Mouse (Mus musculus): ENCODE results near the gene D630045J12Rik. TPM values are rescaled to one million over a fixed set of nuclear protein-coding genes. Genes with fewer than 3 reads are reported as not detected.

D630045J12Rik gene
- polyA plus RNA-seq, 1 experiment from 2014 or later = 13.4 TPM

DNA sequence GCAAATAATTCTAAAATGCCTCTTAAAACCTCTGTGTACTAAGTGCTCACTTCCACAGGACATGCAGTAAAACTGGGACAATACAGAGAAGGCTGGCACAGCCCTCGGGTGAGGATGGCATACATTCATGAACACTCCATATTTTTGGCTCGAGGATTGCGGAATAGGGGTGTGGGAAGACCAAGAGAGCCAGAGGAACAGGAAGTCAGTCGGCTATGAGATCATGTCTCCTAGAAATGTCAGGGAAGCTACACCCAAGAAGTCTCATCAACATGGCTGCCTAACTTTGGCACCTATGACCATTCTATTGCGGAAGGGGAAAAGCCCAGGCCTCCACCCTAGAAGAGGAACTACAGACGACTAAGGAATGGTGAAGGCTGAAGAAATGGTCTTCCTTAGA, 135.5 kb downstream of the D630045J12Rik start:
- H3K27me3 ChIP-seq (ENCODE audit: control insufficient read depth, insufficient read depth, low read length) = no peaks in the 10 kb centered on the region
- no peak overlapping the region for H3K27ac ChIP-seq (ENCODE audit: low read depth, low read length)
- no peaks in the 10 kb centered on the region for H3K9me3 ChIP-seq (ENCODE audit: control insufficient read depth, low read length)
- no peaks in the 10 kb centered on the region for H3K36me3 ChIP-seq (ENCODE audit: control insufficient read depth, insufficient read depth, low read length)
- H3K9ac ChIP-seq (ENCODE audit: low read length) = no peak overlapping the region
- H3K4me3 ChIP-seq (ENCODE audit: low read depth, low read length) = no peak overlapping the region
- whole genome bisulfite sequencing = 92% methylated on average over 6 of the region's 6 CpGs
- no peak for DNase-seq (ENCODE audit: low spot score)
- ATAC-seq (replicated peaks; ENCODE audit: low FRiP score) = no peak
- H3K4me2 ChIP-seq (ENCODE audit: low read depth, low read length, severe bottlenecking) = no peak overlapping the region
- H3K4me1 ChIP-seq (replicated peaks; ENCODE audit: control insufficient read depth, insufficient read depth, low read length) = no peaks in the 10 kb centered on the region

DNA sequence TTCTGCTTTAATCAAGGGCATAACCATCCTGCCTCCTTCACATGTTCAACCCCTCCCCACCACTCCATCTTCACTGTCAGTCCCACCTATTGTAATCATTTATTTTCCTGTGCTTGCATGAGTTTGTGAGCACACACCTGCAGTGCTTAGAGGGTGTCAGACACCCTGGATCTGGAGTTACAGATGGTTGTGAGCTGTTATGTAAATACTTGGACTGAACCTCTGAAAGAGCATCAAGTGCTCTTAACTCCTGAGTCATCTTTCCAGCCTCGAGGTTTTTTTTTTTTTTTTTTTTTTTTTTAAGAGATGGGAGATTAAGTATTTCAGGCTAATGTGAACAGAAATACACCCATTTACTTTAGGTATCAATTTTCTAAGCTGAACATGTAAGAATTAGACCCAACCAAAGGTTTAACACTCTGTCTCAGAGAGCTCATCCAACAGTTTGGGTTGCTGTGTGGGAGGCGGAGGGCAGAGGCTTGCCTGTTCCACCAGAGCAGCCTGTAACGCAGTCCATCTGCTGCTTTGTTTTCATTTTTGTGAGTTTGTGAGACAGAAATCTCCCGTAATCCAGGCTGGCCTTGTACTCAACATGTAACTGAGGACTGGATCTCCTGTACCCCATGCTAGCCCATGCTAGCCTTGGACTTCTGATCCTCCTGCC, 137.6 kb downstream of the D630045J12Rik start:
- no peak overlapping the region for H3K27ac ChIP-seq (ENCODE audit: low read depth, low read length)
- H3K36me3 ChIP-seq (ENCODE audit: control insufficient read depth, insufficient read depth, low read length) = no peaks in the 10 kb centered on the region
- no peak overlapping the region for H3K4me2 ChIP-seq (ENCODE audit: low read depth, low read length, severe bottlenecking)
- no peaks in the 10 kb centered on the region for H3K4me1 ChIP-seq (replicated peaks; ENCODE audit: control insufficient read depth, insufficient read depth, low read length)
- H3K27me3 ChIP-seq (ENCODE audit: control insufficient read depth, insufficient read depth, low read length) = no peaks in the 10 kb centered on the region
- H3K4me3 ChIP-seq (ENCODE audit: low read depth, low read length) = no peak overlapping the region
- H3K9me3 ChIP-seq (ENCODE audit: control insufficient read depth, low read length) = no peaks in the 10 kb centered on the region
- DNase-seq (ENCODE audit: low spot score) = no peak
- no peak overlapping the region for H3K9ac ChIP-seq (ENCODE audit: low read length)
- WGBS = 65% methylated on average over 4 of the region's 4 CpGs
- no peak for ATAC-seq (replicated peaks; ENCODE audit: low FRiP score)

DNA sequence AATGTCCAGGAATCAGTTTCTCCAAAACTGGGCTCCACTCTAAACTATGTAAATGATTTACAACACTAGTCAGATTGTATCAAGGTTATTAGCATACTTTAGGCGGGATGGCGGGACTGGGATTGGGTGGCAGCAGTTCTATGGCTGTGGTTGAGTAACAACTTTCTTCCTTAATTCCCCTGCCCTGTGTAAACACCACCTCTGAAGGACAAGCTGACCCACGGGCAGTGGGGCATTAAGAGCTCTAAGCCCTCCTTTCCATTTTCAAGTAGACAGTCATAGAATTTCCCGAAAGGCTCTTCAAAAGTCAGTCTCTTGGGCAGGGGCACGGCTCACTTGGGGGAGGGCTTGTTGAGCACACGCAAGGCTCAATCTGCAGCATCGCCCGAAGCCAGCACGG, 142.9 kb downstream of the D630045J12Rik start:
- no peaks in the 10 kb centered on the region for H3K27me3 ChIP-seq (ENCODE audit: control insufficient read depth, insufficient read depth, low read length)
- H3K36me3 ChIP-seq (ENCODE audit: control insufficient read depth, insufficient read depth, low read length) = no peaks in the 10 kb centered on the region
- no peaks in the 10 kb centered on the region for H3K4me1 ChIP-seq (replicated peaks; ENCODE audit: control insufficient read depth, insufficient read depth, low read length)
- H3K9ac ChIP-seq (ENCODE audit: low read length) = no peak overlapping the region
- H3K27ac ChIP-seq (ENCODE audit: low read depth, low read length) = no peak overlapping the region
- H3K9me3 ChIP-seq (ENCODE audit: control insufficient read depth, low read length) = no peaks in the 10 kb centered on the region
- ATAC-seq (replicated peaks; ENCODE audit: low FRiP score) (no peak), DNase-seq (ENCODE audit: low spot score) (no peak)
- WGBS = 84% methylated on average over 9 of the region's 9 CpGs
- H3K4me2 ChIP-seq (ENCODE audit: low read depth, low read length, severe bottlenecking) = no peak overlapping the region
- H3K4me3 ChIP-seq (ENCODE audit: low read depth, low read length) = no peak overlapping the region

DNA sequence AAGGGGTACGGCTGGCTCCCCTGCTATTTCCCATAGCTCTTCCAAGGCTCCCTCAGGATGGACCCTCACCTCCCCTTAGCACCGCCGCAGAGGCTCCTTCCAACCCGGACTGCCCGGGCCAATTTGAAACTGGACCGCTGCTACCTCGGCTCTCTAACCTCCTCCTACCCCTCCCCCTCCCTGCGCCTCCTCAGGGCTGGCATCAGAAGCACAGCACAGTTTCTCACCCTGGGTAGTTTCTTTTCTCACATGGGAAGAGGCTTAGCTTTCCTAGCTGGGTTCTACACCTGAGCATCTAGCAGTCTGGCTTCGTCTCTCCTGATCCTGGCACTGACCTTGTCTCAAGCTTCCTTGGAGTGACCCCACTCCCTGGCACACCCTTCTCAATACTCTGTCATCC, 143.9 kb downstream of the D630045J12Rik start:
- DNase-seq (ENCODE audit: low spot score) (no peak), ATAC-seq (replicated peaks; ENCODE audit: low FRiP score) (no peak)
- Histone ChIP-seq H3K4me2 (ENCODE audit: low read depth, low read length, severe bottlenecking) (no peak overlapping the region), H3K27ac (ENCODE audit: low read depth, low read length) (no peak overlapping the region), H3K4me3 (ENCODE audit: low read depth, low read length) (no peak overlapping the region), H3K36me3 (ENCODE audit: control insufficient read depth, insufficient read depth, low read length) (no peaks in the 10 kb centered on the region), H3K9me3 (ENCODE audit: control insufficient read depth, low read length) (no peaks in the 10 kb centered on the region), H3K9ac (ENCODE audit: low read length) (no peak overlapping the region), H3K27me3 (ENCODE audit: control insufficient read depth, insufficient read depth, low read length) (no peaks in the 10 kb centered on the region), H3K4me1 (replicated peaks; ENCODE audit: control insufficient read depth, insufficient read depth, low read length) (no peaks in the 10 kb centered on the region)
- 21% methylated on average over 9 of the region's 9 CpGs for WGBS

DNA sequence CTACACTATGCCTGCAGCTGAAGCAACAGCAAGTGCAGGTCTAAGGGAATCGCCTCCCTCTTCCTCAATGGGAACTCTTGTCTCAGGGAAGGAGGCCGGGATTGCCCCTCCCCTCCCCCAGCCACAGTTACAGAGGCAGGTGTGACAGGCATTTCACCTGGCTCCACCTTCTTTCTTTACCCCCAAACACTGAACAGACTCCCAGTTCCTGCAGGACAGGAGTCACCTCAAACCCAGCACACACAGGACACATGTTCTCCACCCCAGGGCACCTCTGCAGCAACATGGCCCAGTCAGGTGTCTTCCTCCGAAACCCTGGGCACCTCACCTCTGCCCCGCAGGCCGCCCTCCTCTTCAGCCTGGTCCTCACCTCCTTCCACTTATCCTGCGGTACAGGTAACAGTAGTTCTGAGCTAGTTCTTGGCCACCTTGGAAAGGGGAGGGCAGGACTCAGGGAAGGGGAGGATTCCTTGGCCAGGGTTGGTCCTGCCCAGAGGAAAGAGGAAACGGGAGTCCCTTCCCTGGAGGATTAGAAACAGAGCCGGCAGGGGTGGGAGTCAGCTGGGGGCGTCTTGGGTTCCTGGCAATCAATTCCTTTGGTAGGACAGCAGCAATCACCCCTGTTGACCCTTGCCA, 144.5 kb downstream of the D630045J12Rik start, which contains the start of gene Tmem213:
Tmem213 (plus strand) TSS at position 96 of the 636 bp plus-strand sequence.
- H3K4me3 ChIP-seq (ENCODE audit: low read depth, low read length) = no peak within 1 kb of the TSS

DNA sequence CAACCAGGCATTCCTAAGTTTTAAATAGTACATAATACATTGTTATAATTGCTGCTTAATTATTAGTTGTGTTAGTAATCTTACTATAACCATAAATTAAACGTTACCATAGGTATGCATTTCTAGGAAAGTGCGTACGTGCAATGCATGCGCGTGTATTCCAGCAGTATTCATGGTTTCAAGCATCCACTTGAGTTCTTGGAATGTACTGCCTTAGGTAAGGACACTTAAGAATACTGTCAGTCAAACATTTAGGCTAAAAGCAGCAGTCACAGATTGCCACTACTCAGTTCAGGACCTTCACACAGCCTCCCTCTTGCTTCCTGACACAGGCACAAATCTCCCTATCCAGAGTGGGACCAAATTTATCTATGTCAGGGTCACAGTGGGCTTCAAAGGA, 145.4 kb downstream of the D630045J12Rik start:
- ATAC-seq (replicated peaks; ENCODE audit: low FRiP score) (no peak), DNase-seq (ENCODE audit: low spot score) (no peak)
- no peaks in the 10 kb centered on the region for H3K27me3 ChIP-seq (ENCODE audit: control insufficient read depth, insufficient read depth, low read length)
- H3K4me1 ChIP-seq (replicated peaks; ENCODE audit: control insufficient read depth, insufficient read depth, low read length) = no peaks in the 10 kb centered on the region
- no peaks in the 10 kb centered on the region for H3K9me3 ChIP-seq (ENCODE audit: control insufficient read depth, low read length)
- 85% methylated on average over 5 of the region's 5 CpGs for WGBS
- H3K27ac ChIP-seq (ENCODE audit: low read depth, low read length) = no peak overlapping the region
- H3K4me2 ChIP-seq (ENCODE audit: low read depth, low read length, severe bottlenecking) = no peak overlapping the region
- H3K9ac ChIP-seq (ENCODE audit: low read length) = no peak overlapping the region
- H3K36me3 ChIP-seq (ENCODE audit: control insufficient read depth, insufficient read depth, low read length) = no peaks in the 10 kb centered on the region
- H3K4me3 ChIP-seq (ENCODE audit: low read depth, low read length) = no peak overlapping the region

More for the DNA sequence above, 144.5 kb downstream of the D630045J12Rik start, which contains the start of gene Tmem213:
- Histone ChIP-seq H3K27me3 (ENCODE audit: control insufficient read depth, insufficient read depth, low read length) (no peaks in the 10 kb centered on the region), H3K4me1 (replicated peaks; ENCODE audit: control insufficient read depth, insufficient read depth, low read length) (no peaks in the 10 kb centered on the region), H3K36me3 (ENCODE audit: control insufficient read depth, insufficient read depth, low read length) (no peaks in the 10 kb centered on the region), H3K9ac (ENCODE audit: low read length) (no peak within 1 kb of the TSS), H3K9me3 (ENCODE audit: control insufficient read depth, low read length) (no peaks in the 10 kb centered on the region), H3K27ac (ENCODE audit: low read depth, low read length) (no peak within 1 kb of the TSS), H3K4me2 (ENCODE audit: low read depth, low read length, severe bottlenecking) (no peak within 1 kb of the TSS)
- ATAC-seq (replicated peaks; ENCODE audit: low FRiP score) (no peak), DNase-seq (ENCODE audit: low spot score) (no peak)
- WGBS = 27% methylated on average over 9 of the region's 9 CpGs

DNA sequence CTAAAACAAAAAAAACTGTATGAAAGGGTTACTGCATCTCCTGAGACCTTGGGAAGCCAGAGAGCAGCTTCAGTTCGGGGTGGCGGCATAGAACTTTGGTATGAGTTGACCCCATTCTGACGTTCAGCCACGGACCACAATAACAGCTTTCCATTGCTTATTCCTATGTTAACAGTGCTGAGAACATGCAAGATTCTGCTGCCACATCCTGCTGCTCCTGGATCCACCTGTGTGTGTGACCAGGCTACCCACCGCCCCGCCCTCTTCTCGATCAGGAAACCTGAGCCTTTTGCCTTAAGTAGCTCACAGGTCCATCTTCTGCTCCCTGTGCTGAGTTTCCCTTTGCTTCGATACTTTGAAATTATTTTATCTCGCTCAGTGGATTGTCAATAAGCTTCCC, 147.9 kb downstream of the D630045J12Rik start:
- Histone ChIP-seq H3K4me1 (replicated peaks; ENCODE audit: control insufficient read depth, insufficient read depth, low read length) (no peaks in the 10 kb centered on the region), H3K9ac (ENCODE audit: low read length) (no peak overlapping the region), H3K27me3 (ENCODE audit: control insufficient read depth, insufficient read depth, low read length) (no peaks in the 10 kb centered on the region), H3K4me2 (ENCODE audit: low read depth, low read length, severe bottlenecking) (no peak overlapping the region), H3K4me3 (ENCODE audit: low read depth, low read length) (no peak overlapping the region), H3K36me3 (ENCODE audit: control insufficient read depth, insufficient read depth, low read length) (no peaks in the 10 kb centered on the region), H3K27ac (ENCODE audit: low read depth, low read length) (no peak overlapping the region), H3K9me3 (ENCODE audit: control insufficient read depth, low read length) (no peaks in the 10 kb centered on the region)
- DNase-seq (ENCODE audit: low spot score) (no peak), ATAC-seq (replicated peaks; ENCODE audit: low FRiP score) (no peak)
- 89% methylated on average over 9 of the region's 9 CpGs for WGBS

DNA sequence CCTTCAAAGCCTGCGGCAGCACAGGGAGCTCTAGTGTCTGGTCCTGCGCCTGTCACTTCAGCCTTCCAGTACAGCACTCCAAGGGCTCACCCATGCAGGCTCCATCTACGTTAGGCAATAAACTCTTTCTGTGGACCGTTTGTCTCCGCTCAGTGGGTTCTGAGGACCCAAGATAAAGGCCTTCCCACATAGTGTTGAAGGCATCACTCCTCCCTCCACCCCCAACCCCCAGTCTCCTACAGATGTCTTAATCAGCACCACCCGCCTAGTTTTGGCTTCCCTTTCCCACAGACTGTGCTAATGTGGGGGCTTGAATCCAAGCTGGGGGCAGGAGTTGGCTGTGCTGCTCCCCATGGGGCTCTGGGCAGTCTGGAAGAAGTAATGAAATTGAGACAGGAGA, 150.0 kb downstream of the D630045J12Rik start:
- no peak overlapping the region for H3K27ac ChIP-seq (ENCODE audit: low read depth, low read length)
- H3K4me2 ChIP-seq (ENCODE audit: low read depth, low read length, severe bottlenecking) = no peak overlapping the region
- H3K4me1 ChIP-seq (replicated peaks; ENCODE audit: control insufficient read depth, insufficient read depth, low read length) = no peaks in the 10 kb centered on the region
- H3K36me3 ChIP-seq (ENCODE audit: control insufficient read depth, insufficient read depth, low read length) = no peaks in the 10 kb centered on the region
- no peaks in the 10 kb centered on the region for H3K27me3 ChIP-seq (ENCODE audit: control insufficient read depth, insufficient read depth, low read length)
- no peak for ATAC-seq (replicated peaks; ENCODE audit: low FRiP score)
- DNase-seq (ENCODE audit: low spot score) = no peak
- H3K4me3 ChIP-seq (ENCODE audit: low read depth, low read length) = no peak overlapping the region
- WGBS = 56% methylated on average over 6 of the region's 6 CpGs
- no peaks in the 10 kb centered on the region for H3K9me3 ChIP-seq (ENCODE audit: control insufficient read depth, low read length)
- no peak overlapping the region for H3K9ac ChIP-seq (ENCODE audit: low read length)
